Mouse (Mus musculus) urinary bladder, postnatal 0 days (tissue): ENCODE measurements around the gene Trappc11. TPM values are rescaled to one million over a fixed set of nuclear protein-coding genes. Genes with fewer than 3 reads are reported as not detected.

Experiments
- polyA plus RNA-seq: library from polyadenylated mRNA; unstranded; fragments of >200 nt; fragmentation: Nextera tagmentation; extraction: Ambion mirVana; gene quantifications from 2 replicates; pipeline ENCODE4 v1.2.1, GENCODE M21; 2015

Gene Trappc11
- polyA plus RNA-seq = 14.9 and 16.1 TPM in 2 replicates

GRCm38 (mm10) chr8:47533344-47534125 is at the start of gene Trappc11, which contains the start of gene Rwdd4a:
Gene Trappc11, minus strand, starts transcription at chr8:47533470.
Gene Rwdd4a, plus strand, starts transcription at chr8:47533664.

GRCm38 (mm10) chr8:47446312-47447046 is 86.8 kb downstream of the Trappc11 start, which contains the start of gene Stox2:
Gene Stox2, minus strand, starts transcription at chr8:47446362.

Other genes with a start within 250 kb of the Trappc11 start
- gene Stox2, start 87.1 kb downstream of the Trappc11 start, polyA plus RNA-seq = 5.0 and 6.2 TPM in 2 replicates
- 30.2 TPM in 2 replicates for gene Rwdd4a, start 194 bp upstream of the Trappc11 start, polyA plus RNA-seq
- gene Ing2, start 142.1 kb upstream of the Trappc11 start, polyA plus RNA-seq = 9.7 and 9.9 TPM in 2 replicates
- 12.4 and 13.7 TPM in 2 replicates for gene Cdkn2aip, start 180.5 kb upstream of the Trappc11 start, polyA plus RNA-seq